In the genomic region with DNA sequence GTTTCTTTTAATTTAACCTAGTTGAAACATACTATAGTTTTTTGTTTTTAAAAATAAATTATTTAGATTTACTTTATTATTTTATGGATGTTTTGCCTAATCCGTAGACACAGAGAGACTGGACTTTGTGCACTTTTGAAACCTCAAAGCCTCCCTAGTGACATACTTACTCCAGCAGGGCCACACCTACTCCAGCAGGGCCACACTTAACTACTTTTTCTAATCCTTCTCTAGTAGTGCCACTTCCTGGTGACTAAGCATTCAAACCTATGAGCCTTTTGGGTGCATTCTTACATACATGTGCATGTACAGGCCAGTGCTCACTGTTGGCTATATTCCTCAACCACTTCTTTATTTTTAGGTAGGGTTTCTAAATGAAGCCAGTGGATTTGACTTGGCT, we compare ENCODE assay signal across 16 mouse cellular contexts.
"Had no signal": no experiment of that assay in that cellular context is flagged by ENCODE, and none has a peak within 500 bp of the region (broad histone marks: within the 10 kb centered on the region; RNA-seq: fewer than 3 reads in every experiment).

No protein-coding gene starts in this region.

- H3K4me2 ChIP-seq: lung, embryonic 15.5 days; midbrain, embryonic 11.5 days; midbrain, embryonic 13.5 days; midbrain, embryonic 15.5 days; neural tube, embryonic 12.5 days; stomach, embryonic 15.5 days had no signal

- H3K9me3 ChIP-seq: lung, embryonic 15.5 days; megakaryocyte, embryonic 14.5 days; midbrain, embryonic 15.5 days; neural tube, embryonic 12.5 days; stomach, embryonic 15.5 days had no signal

- ATAC-seq: lung, postnatal 0 days; midbrain, embryonic 13.5 days had no signal

- H3K27ac ChIP-seq: lung, embryonic 15.5 days; macrophage; midbrain, embryonic 13.5 days; midbrain, embryonic 15.5 days; neural tube, embryonic 12.5 days; stomach, embryonic 15.5 days had no signal

- H3K4me3 ChIP-seq: lung, embryonic 15.5 days; megakaryocyte, embryonic 14.5 days; midbrain, embryonic 13.5 days; midbrain, embryonic 15.5 days; neural tube, embryonic 12.5 days; stomach, embryonic 15.5 days had no signal

- H3K4me1 ChIP-seq: lung, embryonic 15.5 days; neural tube, embryonic 12.5 days; stomach, embryonic 15.5 days had no signal

- H3K27me3 ChIP-seq: lung, embryonic 15.5 days; megakaryocyte, embryonic 14.5 days; midbrain, embryonic 13.5 days; midbrain, embryonic 15.5 days; neural tube, embryonic 12.5 days; stomach, embryonic 15.5 days had no signal

- DNase-seq: lung, adult 2 months; lung, postnatal 14 days; lung, postnatal 36 days; right cerebral cortex, postnatal 14 days; thymus, adult 18-20 months; thymus, postnatal 14 days; thymus, postnatal 36 days had no signal

- H3K9ac ChIP-seq: lung, embryonic 15.5 days; midbrain, embryonic 13.5 days; midbrain, embryonic 15.5 days; neural tube, embryonic 12.5 days; stomach, embryonic 15.5 days had no signal
